8 mouse cellular contexts compared by ENCODE assay signal in genomic region chr19:12486875-12487274, GRCm38 (mm10). TPM values are rescaled to one million over a fixed set of nuclear protein-coding genes. Genes with fewer than 3 reads are reported as not detected.
DNase-seq lines count a peak whose midpoint lies in the region; ATAC-seq and TF ChIP-seq lines count a peak whose summit lies in the region.
"Had no signal": no experiment of that assay in that cellular context is flagged by ENCODE, and none has a peak within 500 bp of the region (broad histone marks: within the 10 kb centered on the region; RNA-seq: fewer than 3 reads in every experiment).

No protein-coding gene starts in this region.

- TF ChIP-seq EP300 in stomach, postnatal 0 days (optimal IDR thresholded peaks at IDR 0.05), result no peak

- no peak overlapping the region for H3K9ac ChIP-seq in liver, embryonic 15.5 days
- H3K9ac ChIP-seq in stomach, postnatal 0 days (ENCODE audit: low read length), result no peak overlapping the region
- no peak overlapping the region for H3K9ac ChIP-seq in midbrain, embryonic 15.5 days
- H3K9ac ChIP-seq in midbrain, postnatal 0 days (replicated peaks; ENCODE audit: low read length, poor library complexity, severe bottlenecking), result no peak overlapping the region

- H3K4me2 ChIP-seq in liver, embryonic 15.5 days, result no peak overlapping the region
- no peak overlapping the region for H3K4me2 ChIP-seq in stomach, postnatal 0 days (replicated peaks; ENCODE audit: low read depth)
- no peak overlapping the region for H3K4me2 ChIP-seq in midbrain, embryonic 15.5 days
- H3K4me2 ChIP-seq in midbrain, postnatal 0 days (ENCODE audit: low read depth, low read length, poor library complexity, severe bottlenecking), result no peak overlapping the region

- TF ChIP-seq CTCF in stomach, postnatal 0 days (IDR thresholded peaks at IDR 0.05; ENCODE audit: low read depth), result no peak
- TF ChIP-seq CTCF in midbrain, postnatal 0 days (IDR thresholded peaks at IDR 0.05), result no peak

- no peak overlapping the region for H3K4me3 ChIP-seq in liver, embryonic 15.5 days (replicated peaks)
- no peak overlapping the region for H3K4me3 ChIP-seq in stomach, postnatal 0 days (ENCODE audit: low read depth, low read length)
- H3K4me3 ChIP-seq in midbrain, embryonic 15.5 days, result no peak overlapping the region
- H3K4me3 ChIP-seq in midbrain, postnatal 0 days (ENCODE audit: low read depth, low read length), result no peak overlapping the region

- H3K27ac ChIP-seq in liver, embryonic 15.5 days (replicated peaks), result peak overlapping the region; percentile 66; the same call in 1 of the 2 replicates
- H3K27ac ChIP-seq in stomach, postnatal 0 days (replicated peaks), result peak overlapping the region; percentile 93
- no peak overlapping the region for H3K27ac ChIP-seq in midbrain, embryonic 15.5 days
- H3K27ac ChIP-seq in midbrain, postnatal 0 days (ENCODE audit: low read depth, low read length), result no peak overlapping the region

- H3K4me1 ChIP-seq in liver, embryonic 15.5 days (replicated peaks), result peaks cover 15% of the 10 kb centered on the region
- H3K4me1 ChIP-seq in stomach, postnatal 0 days (replicated peaks; ENCODE audit: control insufficient read depth, insufficient read depth), result 0 out of 2 replicates have a peak, but pooled peaks cover 7% of the 10 kb centered on the region
- H3K4me1 ChIP-seq in midbrain, embryonic 15.5 days, result peaks cover 38% of the 10 kb centered on the region
- peaks cover 6% of the 10 kb centered on the region for H3K4me1 ChIP-seq in midbrain, postnatal 0 days (ENCODE audit: insufficient read depth, low read length)

- no peaks in the 10 kb centered on the region for H3K27me3 ChIP-seq in liver, embryonic 15.5 days
- H3K27me3 ChIP-seq in stomach, postnatal 0 days (ENCODE audit: control insufficient read depth, insufficient read depth, low read length), result no peaks in the 10 kb centered on the region
- no peaks in the 10 kb centered on the region for H3K27me3 ChIP-seq in midbrain, embryonic 15.5 days (replicated peaks)
- no peaks in the 10 kb centered on the region for H3K27me3 ChIP-seq in midbrain, postnatal 0 days (ENCODE audit: insufficient read depth, low read length)

- H3K36me3 ChIP-seq in liver, embryonic 15.5 days (replicated peaks), result peaks cover 5% of the 10 kb centered on the region; the same call in 1 of the 2 replicates
- H3K36me3 ChIP-seq in stomach, postnatal 0 days (ENCODE audit: control insufficient read depth, insufficient read depth, low read length), result peaks cover 8% of the 10 kb centered on the region; the same call in 1 of the 2 replicates
- H3K36me3 ChIP-seq in midbrain, embryonic 15.5 days (replicated peaks), result peaks cover 44% of the 10 kb centered on the region
- H3K36me3 ChIP-seq in midbrain, postnatal 0 days (ENCODE audit: insufficient read depth, low read length), result peaks cover 57% of the 10 kb centered on the region

- peak; percentile 94 for DNase-seq in NIH3T3 (ENCODE audit: low read depth)
- DNase-seq in adrenal gland, postnatal 14 days, result peak; percentile 91
- peak; percentile 78 for DNase-seq in heart, postnatal 4 days
- peak; percentile 53 for DNase-seq in stomach, postnatal 0 days (ENCODE audit: low spot score)
- DNase-seq in midbrain, postnatal 0 days (ENCODE audit: low spot score), result no peak

- WGBS in liver, embryonic 15.5 days (ENCODE audit: insufficient replicate concordance), result 57% methylated on average over 6 of the region's 6 CpGs
- 47% methylated on average over 6 of the region's 6 CpGs for WGBS in stomach, postnatal 0 days
- WGBS in midbrain, embryonic 15.5 days, result 73% methylated on average over 6 of the region's 6 CpGs
- 74% methylated on average over 6 of the region's 6 CpGs for WGBS in midbrain, postnatal 0 days

- ATAC-seq in liver, embryonic 15.5 days (ENCODE audit: insufficient read depth), result peak; percentile 8; the same call in 1 of the 2 replicates
- ATAC-seq in stomach, postnatal 0 days (ENCODE audit: low FRiP score, low TSS enrichment), result no peak; the same call in 1 of the 2 replicates
- ATAC-seq in midbrain, embryonic 15.5 days (replicated peaks), result no peak
- no peak for ATAC-seq in midbrain, postnatal 0 days (ENCODE audit: low FRiP score)

- no peaks in the 10 kb centered on the region for H3K9me3 ChIP-seq in liver, embryonic 15.5 days (replicated peaks)
- H3K9me3 ChIP-seq in stomach, postnatal 0 days (ENCODE audit: control insufficient read depth, low read length), result no peaks in the 10 kb centered on the region
- no peaks in the 10 kb centered on the region for H3K9me3 ChIP-seq in midbrain, embryonic 15.5 days
- no peaks in the 10 kb centered on the region for H3K9me3 ChIP-seq in midbrain, postnatal 0 days (ENCODE audit: low read length)

RNA-seq across cellular contexts. Expression of gene Dtx4, which starts 14.4 kb away (rescaled TPM):
- 19.7 and 24.6 TPM in 2 replicates for total RNA-seq in adrenal gland, postnatal 14 days (2021)
- 1 to 10 TPM; 7.7 to 8.9 TPM for total RNA-seq in heart, postnatal 4 days (2021)
- 2.0 and 2.4 TPM in 2 replicates for polyA plus RNA-seq in liver, embryonic 15.5 days (2015; fragmentation: Nextera tagmentation; extraction: Ambion mirVana)
- 6.2 and 7.1 TPM in 2 replicates for polyA plus RNA-seq in stomach, postnatal 0 days (2015; fragmentation: Nextera tagmentation; extraction: Ambion mirVana)
- 43.3 and 43.4 TPM in 2 replicates for polyA plus RNA-seq in midbrain, embryonic 15.5 days (2015; fragmentation: Nextera tagmentation; extraction: Ambion mirVana)
- 57.5 and 63.1 TPM in 2 replicates for total RNA-seq in midbrain, postnatal 0 days (2014; rRNA removed)
- polyA plus RNA-seq in midbrain, postnatal 0 days (2015; fragmentation: Nextera tagmentation; extraction: Ambion mirVana), result 24.3 and 26.3 TPM in 2 replicates

RNA-seq across cellular contexts. Expression of gene Mpeg1, which starts 26.3 kb away (rescaled TPM):
- total RNA-seq in adrenal gland, postnatal 14 days (2021), result 10.8 and 18.2 TPM in 2 replicates
- total RNA-seq in heart, postnatal 4 days (2021), result 1 to 10 TPM; 4.5 to 5.7 TPM
- polyA plus RNA-seq in liver, embryonic 15.5 days (2015; fragmentation: Nextera tagmentation; extraction: Ambion mirVana), result 1.8 and 2.0 TPM in 2 replicates
- 0.71 and 0.84 TPM in 2 replicates for polyA plus RNA-seq in stomach, postnatal 0 days (2015; fragmentation: Nextera tagmentation; extraction: Ambion mirVana)
- 0.62 and 0.73 TPM in 2 replicates for polyA plus RNA-seq in midbrain, embryonic 15.5 days (2015; fragmentation: Nextera tagmentation; extraction: Ambion mirVana)
- 2.7 and 4.2 TPM in 2 replicates for total RNA-seq in midbrain, postnatal 0 days (2014; rRNA removed)
- 0.83 and 0.88 TPM in 2 replicates for polyA plus RNA-seq in midbrain, postnatal 0 days (2015; fragmentation: Nextera tagmentation; extraction: Ambion mirVana)

RNA-seq across cellular contexts. Expression of gene Fam111a, which starts 58.7 kb away (rescaled TPM):
- total RNA-seq in adrenal gland, postnatal 14 days (2021), result 10.4 and 12.1 TPM in 2 replicates
- total RNA-seq in heart, postnatal 4 days (2021), result 10 to 100 TPM; 23.1 to 23.8 TPM
- polyA plus RNA-seq in liver, embryonic 15.5 days (2015; fragmentation: Nextera tagmentation; extraction: Ambion mirVana), result 21.4 and 23.8 TPM in 2 replicates
- 8.2 TPM in 2 replicates for polyA plus RNA-seq in stomach, postnatal 0 days (2015; fragmentation: Nextera tagmentation; extraction: Ambion mirVana)
- 5.0 and 6.0 TPM in 2 replicates for polyA plus RNA-seq in midbrain, embryonic 15.5 days (2015; fragmentation: Nextera tagmentation; extraction: Ambion mirVana)
- 2.3 and 4.2 TPM in 2 replicates for total RNA-seq in midbrain, postnatal 0 days (2014; rRNA removed)
- polyA plus RNA-seq in midbrain, postnatal 0 days (2015; fragmentation: Nextera tagmentation; extraction: Ambion mirVana), result 2.4 and 2.7 TPM in 2 replicates

RNA-seq across cellular contexts. Expression of gene Pfpl, which starts 59.2 kb away (rescaled TPM):
- not detected in 2 replicates for total RNA-seq in adrenal gland, postnatal 14 days (2021)
- not detected for total RNA-seq in heart, postnatal 4 days (2021)
- not detected in 2 replicates for polyA plus RNA-seq in liver, embryonic 15.5 days (2015; fragmentation: Nextera tagmentation; extraction: Ambion mirVana)
- not detected in 2 replicates for polyA plus RNA-seq in stomach, postnatal 0 days (2015; fragmentation: Nextera tagmentation; extraction: Ambion mirVana)
- polyA plus RNA-seq in midbrain, embryonic 15.5 days (2015; fragmentation: Nextera tagmentation; extraction: Ambion mirVana), result not detected in 2 replicates
- not detected in 2 replicates for total RNA-seq in midbrain, postnatal 0 days (2014; rRNA removed)
- not detected in 2 replicates for polyA plus RNA-seq in midbrain, postnatal 0 days (2015; fragmentation: Nextera tagmentation; extraction: Ambion mirVana)
- total RNA-seq: left cerebral cortex, postnatal 14 days had no signal

Comparison
In these comparisons a context has a peak if more than half of its experiments do, and no peak if none do; other contexts are left out.
1. H3K27ac ChIP-seq: peak in liver, embryonic 15.5 days (single experiment) and stomach, postnatal 0 days (single experiment); none in midbrain, embryonic 15.5 days (single experiment) and midbrain, postnatal 0 days (single experiment).